Mouse (Mus musculus) CH12.LX (cell line): Measurements from ENCODE around the gene Ufd1.

Source experiments
- CHD1 ChIP-seq: IDR thresholded peaks from 2 replicates; pipeline ENCODE4 v1.6.1; 2012; ENCODE audit warnings: low read depth, low read length, improper control_type of control experiment, inconsistent platforms
- CTCF ChIP-seq, 2 experiments: IDR thresholded peaks in 1 of 2; conservative IDR thresholded peaks in 1 of 2; 2 replicates each; pipeline ENCODE4 v1.5.1; 2011 to 2012; ENCODE audit warnings: low read depth in 2 of 2, low read length in 2 of 2, improper control_type of control experiment in 1 of 2, inconsistent platforms in 1 of 2, mild to moderate bottlenecking in 1 of 2, moderate library complexity in 1 of 2
- EP300 ChIP-seq: IDR thresholded peaks from 2 replicates; pipeline ENCODE4 v1.6.1; 2011; ENCODE audit warnings: low read length, improper control_type of control experiment
- HCFC1 ChIP-seq: IDR thresholded peaks from 2 replicates; pipeline ENCODE4 v1.6.1; 2012; ENCODE audit warnings: low read depth, mild to moderate bottlenecking, inconsistent platforms, low read length, improper control_type of control experiment
- NELFE ChIP-seq: IDR thresholded peaks from 2 replicates; pipeline ENCODE4 v1.6.1; 2011; ENCODE audit warnings: low read depth, low read length, improper control_type of control experiment
- PAX5 ChIP-seq: IDR thresholded peaks from 2 replicates; pipeline ENCODE4 v1.6.1; 2012; ENCODE audit warnings: low read length, inconsistent platforms, mixed read lengths
- RAD21 ChIP-seq: IDR thresholded peaks from 2 replicates; pipeline ENCODE4 v1.6.1; 2011; ENCODE audit warnings: low read depth, mild to moderate bottlenecking, low read length, improper control_type of control experiment, moderate library complexity
- TBP ChIP-seq: conservative IDR thresholded peaks from 2 replicates; pipeline ENCODE4 v1.6.1; 2011; ENCODE audit warnings: low read depth, low read length, improper control_type of control experiment
- ZC3H11A ChIP-seq: IDR thresholded peaks from 2 replicates; pipeline ENCODE4 v1.6.1; 2012; ENCODE audit warnings: low read depth, mild to moderate bottlenecking, inconsistent platforms, low read length, improper control_type of control experiment
- ZMIZ1 ChIP-seq: IDR thresholded peaks from 2 replicates; pipeline ENCODE4 v1.6.1; 2012; ENCODE audit warnings: low read depth, mild to moderate bottlenecking, inconsistent platforms, low read length, improper control_type of control experiment

DNA sequence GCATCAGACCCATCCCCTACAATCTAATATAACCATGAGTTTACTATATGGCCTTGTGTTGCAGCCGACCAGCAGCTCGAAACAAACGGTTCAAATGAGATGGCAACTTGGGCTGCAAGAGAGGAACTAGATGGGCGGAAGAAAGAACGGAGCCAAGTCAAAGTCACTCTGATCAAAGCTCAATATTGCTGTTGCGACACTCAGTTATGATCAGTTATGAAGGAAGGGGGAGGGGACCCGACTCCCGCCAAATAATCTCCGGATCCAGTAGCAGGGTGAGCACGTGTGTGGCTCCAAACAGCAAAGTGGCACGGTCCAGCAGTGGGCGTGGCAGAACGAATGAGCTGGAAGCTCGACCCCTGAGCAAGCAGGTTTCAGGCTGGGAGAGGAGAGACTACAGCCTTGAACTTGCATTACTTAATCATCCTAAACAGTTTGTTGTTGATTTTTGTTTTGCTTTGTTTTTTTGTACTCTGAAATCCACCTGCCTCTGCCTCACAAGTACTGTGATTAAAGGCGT, 34.8 kb downstream of the Ufd1 start:
- no peak for TF ChIP-seq ZC3H11A
- no peak for TF ChIP-seq ZMIZ1
- no peak for TF ChIP-seq RAD21
- TF ChIP-seq PAX5: no peak
- TF ChIP-seq EP300: no peak
- TF ChIP-seq CTCF (conservative IDR thresholded peaks at IDR 0.05 in 1 of 2, IDR thresholded peaks at IDR 0.05 in 1 of 2; ENCODE audit: low read depth in 2 of 2, low read length in 2 of 2): no peak
- TF ChIP-seq TBP: no peak
- TF ChIP-seq CHD1: no peak
- no peak for TF ChIP-seq HCFC1
- no peak for TF ChIP-seq NELFE
